Mouse (Mus musculus): ENCODE measurements around the gene Slc13a5. TPM values are rescaled to one million over a fixed set of nuclear protein-coding genes. Genes with fewer than 3 reads are reported as not detected.

The Slc13a5 gene
- total RNA-seq, 4 experiments from 2014 or later, result 6.2 to 9.8 (median 7.9) TPM

GRCm38 (mm10) chr11:72266207-72266959 is 639 bp downstream of the Slc13a5 start:
- peak; percentile 48 to 50 for DNase-seq (ENCODE audit: low spot score in 2 of 2)

DNA sequence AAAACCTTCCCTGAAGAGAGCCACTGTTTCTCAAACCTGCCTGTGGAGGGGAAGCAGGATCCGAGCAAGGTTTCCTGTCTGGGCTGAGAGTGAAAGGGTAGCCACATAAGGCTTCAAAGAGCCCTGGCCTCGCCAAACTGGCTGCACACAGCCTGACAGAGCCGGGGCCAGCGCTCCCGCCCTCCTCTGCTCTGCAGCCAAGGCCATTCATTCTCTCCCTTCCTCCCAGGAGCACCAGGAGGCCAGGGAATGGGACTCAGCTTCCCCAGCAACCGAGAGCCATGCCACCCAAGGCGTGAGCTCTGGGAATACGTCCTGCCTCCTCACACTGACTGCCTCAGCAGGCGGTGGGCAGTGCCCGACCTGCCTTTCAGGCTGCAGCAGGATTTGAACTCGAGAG is 1.5 kb downstream of the Slc13a5 start:
- DNase-seq (ENCODE audit: low spot score in 2 of 2), result peak; percentile 51 to 58

DNA sequence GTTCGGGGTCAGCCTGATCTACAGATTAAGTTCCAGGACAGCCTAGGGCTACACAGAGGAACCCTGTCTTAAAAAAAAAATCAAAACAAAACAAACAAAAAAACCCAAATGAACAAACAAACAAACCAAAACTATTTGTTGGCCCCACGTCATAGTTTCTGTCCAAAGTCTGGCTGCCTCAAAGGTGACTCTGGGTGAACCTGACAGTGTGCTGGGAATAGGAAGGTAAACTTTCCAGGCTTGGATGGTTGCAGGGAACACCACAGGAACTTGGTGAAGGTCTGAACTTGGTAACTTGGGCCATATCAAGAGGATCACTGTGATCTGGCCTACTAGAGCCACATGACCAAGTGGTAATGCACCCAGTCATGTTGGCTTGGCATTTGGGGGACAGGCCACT is 10.6 kb downstream of the Slc13a5 start:
- DNase-seq (ENCODE audit: low spot score in 2 of 2), result no peak

DNA sequence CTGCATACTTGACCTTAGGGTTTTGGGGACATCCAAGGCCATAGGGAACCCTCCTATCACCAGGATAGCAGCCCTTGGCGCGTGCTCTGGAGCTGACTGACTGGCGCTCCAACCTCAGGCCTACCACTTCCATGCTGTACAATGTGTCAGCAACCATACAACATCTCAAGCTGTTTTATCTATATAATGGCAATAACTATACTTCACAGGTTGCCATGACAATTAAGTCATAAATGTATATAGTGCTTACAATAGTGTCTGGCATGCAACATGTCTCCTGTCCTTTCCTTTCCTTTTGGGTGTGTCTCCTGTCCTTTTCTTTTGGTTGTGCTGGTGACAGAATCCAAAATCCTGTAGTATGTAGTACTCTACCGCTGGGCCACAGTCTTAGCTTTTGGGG is 11.4 kb downstream of the Slc13a5 start:
- DNase-seq (ENCODE audit: low spot score in 2 of 2), result no peak

DNA sequence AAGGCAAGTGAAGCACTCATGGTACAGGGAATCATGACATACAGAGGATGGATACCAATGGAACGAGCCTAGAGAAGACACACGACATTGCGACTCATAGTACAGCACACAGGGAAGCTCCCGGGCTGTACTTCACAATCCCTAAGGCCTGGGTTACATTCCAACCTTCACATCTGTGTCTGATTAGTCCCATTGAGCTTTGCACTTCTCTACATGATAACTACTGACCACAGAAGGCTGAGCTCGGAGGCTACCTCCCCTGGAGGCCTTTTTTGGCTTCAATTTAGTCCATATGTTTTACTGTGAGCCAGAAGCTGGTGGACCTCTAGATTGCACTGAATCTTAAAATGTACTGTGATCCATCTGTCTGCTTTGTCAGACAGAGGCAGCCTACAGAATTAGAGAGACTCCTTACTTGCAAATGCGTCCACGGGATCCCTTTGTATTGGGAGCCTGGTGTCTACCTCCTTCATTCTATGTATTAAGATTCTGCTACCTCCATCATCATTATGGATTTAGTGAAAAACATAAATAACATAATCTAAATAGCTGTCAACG is 21.7 kb downstream of the Slc13a5 start:
- no peak for DNase-seq (ENCODE audit: low spot score in 2 of 2)

DNA sequence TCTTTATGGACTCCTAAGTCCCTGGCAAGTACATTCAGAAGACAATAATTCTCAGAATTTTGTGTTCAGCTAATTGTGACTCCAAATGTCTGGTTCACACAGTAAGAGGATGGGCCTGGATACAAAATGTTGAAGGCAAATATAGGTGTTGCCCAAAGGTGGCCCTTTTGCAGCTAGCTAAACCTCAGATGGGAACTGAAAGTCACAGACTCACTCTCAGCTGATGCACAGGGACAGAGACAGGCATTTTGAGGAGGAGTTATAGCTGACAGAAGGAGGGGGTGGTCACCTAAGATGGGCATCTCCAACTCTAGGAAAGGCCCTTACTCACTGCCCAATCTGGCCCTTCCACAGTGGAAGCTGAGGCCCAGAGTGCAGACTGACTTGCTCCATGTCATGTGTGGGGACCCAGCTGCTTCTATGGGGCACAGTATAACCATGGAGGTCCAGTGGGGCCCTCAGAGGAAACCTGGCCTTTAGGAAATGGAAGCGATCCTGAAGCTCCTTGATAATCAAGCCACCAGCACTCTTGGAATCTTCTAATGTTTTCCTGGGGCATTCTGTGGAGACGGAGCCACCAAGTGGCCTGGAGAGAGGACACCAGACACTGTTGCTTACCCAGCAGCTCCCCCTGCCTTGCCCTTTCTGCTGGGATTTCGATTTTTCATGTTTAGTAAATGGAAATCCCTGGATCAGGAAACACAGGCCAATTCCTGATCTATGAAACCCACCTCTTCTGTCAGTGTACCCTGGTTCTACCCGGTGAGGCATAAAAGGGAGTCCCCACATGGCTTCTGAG is 26.8 kb downstream of the Slc13a5 start:
- no peak for DNase-seq (ENCODE audit: low spot score in 2 of 2)

GRCm38 (mm10) chr11:72234013-72234412 is 33.0 kb downstream of the Slc13a5 start:
- peak; percentile 65 to 71 for DNase-seq (ENCODE audit: low spot score in 2 of 2)

GRCm38 (mm10) chr11:72232991-72233390 is 34.0 kb downstream of the Slc13a5 start:
- DNase-seq (ENCODE audit: low spot score in 2 of 2), result no peak

GRCm38 (mm10) chr11:72232068-72232467 is 35.0 kb downstream of the Slc13a5 start:
- no peak for DNase-seq (ENCODE audit: low spot score in 2 of 2)

- DNase-seq (ENCODE audit: low spot score in 2 of 2), result no peak
These were observed 38.5 kb downstream of the Slc13a5 start for GRCm38 (mm10) chr11:72228513-72228912.

DNA sequence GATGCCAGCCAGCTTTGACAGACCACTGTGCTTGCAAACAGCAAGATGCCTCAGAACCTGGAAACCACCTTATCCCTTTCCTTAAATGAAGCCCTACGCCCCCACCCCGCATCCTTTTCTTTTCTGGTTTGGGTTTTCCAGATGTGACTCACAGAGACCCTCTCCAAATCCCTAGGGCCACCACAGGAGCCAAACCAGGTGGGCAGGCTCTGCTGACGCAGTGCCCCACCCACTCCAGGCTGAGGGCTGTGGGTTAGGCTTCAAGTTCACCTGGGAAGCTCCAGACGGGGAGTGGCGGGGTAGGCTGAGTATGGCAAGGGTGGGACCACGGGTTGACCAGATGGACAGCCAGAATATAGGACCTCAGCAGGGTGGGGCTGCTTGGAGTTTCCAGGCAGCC is 40.1 kb downstream of the Slc13a5 start:
- no peak for DNase-seq (ENCODE audit: low spot score in 2 of 2)

DNA sequence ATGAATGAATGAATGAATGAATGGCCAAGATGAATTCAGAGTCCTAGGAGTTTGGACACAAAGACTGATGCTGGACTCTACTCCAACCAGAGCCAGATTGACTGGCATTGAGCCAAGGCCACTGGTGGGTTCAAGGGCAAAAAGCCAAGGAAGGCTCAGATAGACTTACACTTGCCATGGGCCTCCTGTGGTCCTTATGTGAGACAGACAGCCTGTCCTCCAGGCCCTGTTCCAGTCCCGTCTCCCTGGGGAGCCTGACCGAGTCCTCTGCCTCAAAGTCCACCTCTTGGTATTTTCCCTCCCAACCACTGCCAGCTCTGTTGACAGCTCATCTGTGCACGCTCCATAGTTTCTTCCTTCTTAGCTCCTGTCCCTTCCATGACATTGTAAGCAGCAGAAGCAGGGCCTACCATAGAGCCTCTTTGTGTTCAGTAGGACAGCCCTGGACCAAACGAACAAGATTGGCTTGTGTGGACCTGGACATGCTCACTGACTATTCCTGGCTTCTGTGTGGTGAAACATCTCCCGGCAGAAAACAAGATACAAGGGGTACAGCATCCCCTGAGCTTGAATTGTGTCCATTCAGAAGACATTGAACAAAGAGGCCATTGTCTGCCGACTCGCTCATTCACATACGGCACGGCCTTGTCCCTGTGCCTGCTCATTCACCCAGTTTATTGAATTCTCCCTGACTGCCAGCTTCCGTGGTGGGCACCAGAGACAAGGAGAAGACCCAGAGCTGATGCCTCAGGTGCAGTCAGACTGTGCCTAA is 40.8 kb downstream of the Slc13a5 start:
- DNase-seq (ENCODE audit: low spot score in 2 of 2), result no peak

- peak in 1 of 2 experiments; percentile 88 for DNase-seq (ENCODE audit: low spot score in 2 of 2)
These were observed 42.2 kb downstream of the Slc13a5 start for GRCm38 (mm10) chr11:72224865-72225264.

DNA sequence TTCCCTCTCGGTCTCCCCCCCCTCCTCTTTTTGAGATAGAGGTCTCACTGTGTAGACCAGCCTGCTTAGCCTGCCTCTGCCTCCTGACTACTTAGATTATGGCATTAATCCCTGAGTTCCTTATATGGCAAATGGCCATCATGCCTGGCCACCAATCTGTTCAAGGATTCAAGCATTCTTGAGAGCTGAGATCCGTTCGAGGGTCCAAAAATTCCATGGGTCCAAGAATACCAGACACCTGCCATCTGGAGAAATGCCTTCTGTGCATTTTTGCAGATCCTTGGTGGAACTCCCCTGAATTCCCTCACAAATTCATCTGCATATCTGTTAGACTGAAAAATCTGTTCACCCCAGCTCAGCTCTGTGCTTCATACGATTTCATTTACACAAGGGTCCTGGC is 43.6 kb downstream of the Slc13a5 start:
- DNase-seq (ENCODE audit: low spot score in 2 of 2), result no peak

DNA sequence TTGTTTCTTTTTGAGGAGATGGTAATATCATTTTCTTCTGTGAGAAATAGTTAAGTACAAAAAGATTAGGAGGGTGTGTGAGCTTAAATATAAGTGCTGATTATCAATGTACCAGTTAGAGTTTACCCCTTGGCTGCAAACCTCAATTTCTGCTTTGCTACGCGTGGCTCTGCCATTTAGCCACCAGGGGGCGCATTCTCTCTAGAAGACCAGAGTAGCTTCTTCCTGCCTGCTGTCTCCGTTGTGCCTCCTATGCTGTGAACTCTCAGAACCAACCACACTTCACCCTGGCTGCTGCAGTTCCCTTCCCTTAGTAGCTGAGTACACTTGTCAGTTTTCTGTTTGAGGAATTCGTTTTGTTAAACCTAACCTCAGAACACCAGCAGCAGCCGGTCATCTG is 45.7 kb downstream of the Slc13a5 start:
- peak in 1 of 2 experiments; percentile 68 for DNase-seq (ENCODE audit: low spot score in 2 of 2)

DNA sequence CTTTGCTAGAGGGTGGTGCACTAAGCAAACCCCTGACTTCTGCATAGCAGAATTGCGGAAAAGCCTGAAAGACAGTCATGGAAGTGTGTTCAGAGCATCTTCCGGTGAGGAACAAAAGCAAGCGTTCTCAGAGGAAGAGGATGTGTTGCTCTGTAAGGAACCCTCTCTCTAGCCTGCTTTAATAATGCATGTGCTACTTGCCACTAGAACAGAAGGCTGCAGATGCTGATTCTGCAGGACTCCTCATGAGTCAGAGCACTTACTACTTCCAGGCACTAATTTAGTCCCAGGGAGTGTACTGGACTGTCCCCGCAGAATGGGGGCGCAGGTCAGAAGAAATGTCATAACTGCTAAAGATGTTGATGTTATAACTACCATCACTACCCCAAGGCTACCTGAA is 49.9 kb downstream of the Slc13a5 start:
- no peak for DNase-seq (ENCODE audit: low spot score in 2 of 2)

DNA sequence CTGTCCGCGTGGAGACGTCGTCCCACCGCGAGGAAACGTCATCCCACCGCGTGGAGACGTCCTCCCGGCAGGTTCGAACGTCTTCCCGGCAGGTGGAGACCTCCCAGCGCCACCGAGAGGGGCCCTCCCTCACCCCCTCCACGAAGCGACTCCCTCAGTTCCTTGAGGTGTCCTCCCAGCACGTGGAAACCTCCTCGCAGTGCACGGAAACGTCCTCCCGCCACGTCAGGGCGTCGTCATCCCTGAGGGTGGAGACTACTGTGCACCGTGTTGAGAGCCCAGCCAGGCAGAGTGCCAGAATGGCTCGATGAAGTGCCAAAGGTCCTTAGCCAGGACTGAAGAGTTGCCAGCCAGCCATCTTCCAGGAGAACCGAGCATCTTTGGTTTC is 51.6 kb downstream of the Slc13a5 start, which contains the start of gene Med31:
Gene Med31, minus strand, starts transcription at position 183 of the 388 bp plus-strand sequence.
- peak; percentile 67 to 75 for DNase-seq (ENCODE audit: low spot score in 2 of 2)

DNA sequence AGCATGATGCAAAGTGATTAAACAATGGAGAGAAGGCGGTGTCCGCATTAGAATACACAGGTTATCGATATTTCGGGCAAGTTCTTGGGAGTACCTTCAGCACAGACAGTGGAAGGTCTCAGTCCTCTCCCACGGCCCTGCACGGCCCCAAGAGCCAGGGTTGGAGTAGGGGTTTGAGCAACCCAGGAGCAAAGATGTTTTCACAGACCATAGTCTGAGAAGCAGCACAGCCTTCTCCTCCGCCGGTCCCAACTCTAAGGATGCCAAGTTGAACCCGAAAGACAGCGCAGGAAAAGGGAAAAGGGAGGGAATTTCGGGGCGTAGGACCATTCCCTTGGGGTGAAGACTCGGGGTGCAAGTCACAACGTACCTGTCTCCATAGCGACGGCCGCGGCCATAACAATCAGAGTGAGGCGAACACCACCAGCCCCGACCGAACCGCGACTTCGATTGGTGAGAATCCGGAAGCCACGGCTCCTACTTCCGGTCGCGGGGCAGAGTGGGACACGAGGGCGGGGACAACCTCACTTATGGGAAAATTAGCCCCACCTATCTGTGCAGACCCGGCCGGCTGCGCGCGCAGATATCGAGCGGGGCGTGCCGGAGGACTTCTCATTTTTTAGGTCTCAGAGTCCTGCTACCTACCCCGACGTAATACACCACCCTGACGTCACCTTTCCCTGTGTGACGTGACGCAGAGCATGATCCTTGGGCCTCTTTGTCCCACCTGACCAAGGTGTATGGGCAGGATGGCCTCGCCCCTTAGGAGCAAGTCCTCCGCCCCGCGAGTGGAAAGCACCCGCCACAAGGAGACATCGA is 52.2 kb downstream of the Slc13a5 start:
- DNase-seq (ENCODE audit: low spot score in 2 of 2), result peak; percentile 94

- DNase-seq (ENCODE audit: low spot score in 2 of 2), result no peak
These were observed 59.1 kb downstream of the Slc13a5 start for GRCm38 (mm10) chr11:72207834-72208377.

GRCm38 (mm10) chr11:72207204-72207833 is 59.7 kb downstream of the Slc13a5 start, which contains the start of the genes 4933427D14Rik and Txndc17:
4933427D14Rik (minus strand) TSS chr11:72207459.
Txndc17 (plus strand) TSS chr11:72207547.
- DNase-seq (ENCODE audit: low spot score in 2 of 2), result peak; percentile 83 to 87
